Mouse (Mus musculus): ENCODE results near the gene Ppp1r1a. TPM values are rescaled to one million over a fixed set of nuclear protein-coding genes. Genes with fewer than 3 reads are reported as not detected.

The Ppp1r1a gene
- 22.8 and 23.5 TPM in 2 replicates for polyA plus RNA-seq (2015; fragmentation: Nextera tagmentation; extraction: Ambion mirVana)

- H3K27ac ChIP-seq (ENCODE audit: low read length), result no peak within 1 kb of the TSS
- H3K4me2 ChIP-seq (replicated peaks; ENCODE audit: low read depth, low read length), result peak within 1 kb of the TSS; percentile 72
- H3K27me3 ChIP-seq (ENCODE audit: insufficient read depth, low read length), result peaks cover 26% of the 10 kb centered on the region
- H3K4me1 ChIP-seq (ENCODE audit: insufficient read depth, low read length), result peaks cover 27% of the 10 kb centered on the region
- peak within 1 kb of the TSS; percentile 70 for H3K4me3 ChIP-seq (ENCODE audit: low read length)
- under 1% methylated on average over 34 of the region's 36 CpGs for WGBS
- peak; percentile 80 for ATAC-seq (ENCODE audit: low FRiP score, low TSS enrichment)
- H3K9me3 ChIP-seq (ENCODE audit: low read length), result no peaks in the 10 kb centered on the region
- peak within 1 kb of the TSS; percentile 72 for H3K9ac ChIP-seq (replicated peaks; ENCODE audit: low read length)
- H3K36me3 ChIP-seq (ENCODE audit: insufficient read depth, low read length), result no peaks in the 10 kb centered on the region
Measured at GRCm38 (mm10) chr15:103537822-103538213, at the start of gene Ppp1r1a. Gene Ppp1r1a (minus strand): TSS chr15:103538003.

GRCm38 (mm10) chr15:103585876-103586275, 48.1 kb upstream of the Ppp1r1a start:
- Histone ChIP-seq H3K27ac (ENCODE audit: low read length) (no peak overlapping the region), H3K4me1 (ENCODE audit: insufficient read depth, low read length) (no peaks in the 10 kb centered on the region), H3K36me3 (ENCODE audit: insufficient read depth, low read length) (no peaks in the 10 kb centered on the region), H3K27me3 (ENCODE audit: insufficient read depth, low read length) (no peaks in the 10 kb centered on the region), H3K9me3 (ENCODE audit: low read length) (no peaks in the 10 kb centered on the region), H3K4me2 (replicated peaks; ENCODE audit: low read depth, low read length) (no peak overlapping the region), H3K9ac (replicated peaks; ENCODE audit: low read length) (no peak overlapping the region), H3K4me3 (ENCODE audit: low read length) (no peak overlapping the region)
- ATAC-seq (ENCODE audit: low FRiP score, low TSS enrichment), result no peak
- whole genome bisulfite sequencing, result 77% methylated on average over 2 of the region's 2 CpGs

DNA sequence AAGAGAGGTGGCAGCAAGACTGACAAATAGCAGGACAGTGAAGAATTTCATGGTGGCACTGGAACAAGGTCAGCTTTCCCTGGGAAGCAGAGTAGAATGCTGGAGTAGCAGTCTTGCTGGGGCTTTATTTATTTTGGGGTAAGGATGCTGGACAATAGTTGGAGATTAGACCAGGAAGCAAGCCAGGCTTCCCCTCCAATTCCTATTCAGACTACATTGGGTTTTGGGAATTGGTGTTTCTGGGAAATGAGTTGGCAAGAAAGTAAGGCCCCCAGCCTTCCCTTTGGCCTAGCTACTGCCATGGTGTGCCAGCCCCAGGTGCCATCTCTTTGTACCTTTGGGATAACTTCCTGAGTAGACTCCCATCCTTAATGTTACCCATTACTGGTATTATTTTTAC, 27.2 kb upstream of the Ppp1r1a start, which contains the start of gene Glycam1:
Glycam1 (minus strand) TSS at position 101 of the 400 bp plus-strand sequence.
- no peaks in the 10 kb centered on the region for H3K27me3 ChIP-seq (ENCODE audit: insufficient read depth, low read length)
- H3K27ac ChIP-seq (ENCODE audit: low read length), result no peak within 1 kb of the TSS
- no peak within 1 kb of the TSS for H3K4me3 ChIP-seq (ENCODE audit: low read length)
- no peaks in the 10 kb centered on the region for H3K9me3 ChIP-seq (ENCODE audit: low read length)
- no peak for ATAC-seq (ENCODE audit: low FRiP score, low TSS enrichment)
- no peak within 1 kb of the TSS for H3K9ac ChIP-seq (replicated peaks; ENCODE audit: low read length)
- no peak within 1 kb of the TSS for H3K4me2 ChIP-seq (replicated peaks; ENCODE audit: low read depth, low read length)
- H3K4me1 ChIP-seq (ENCODE audit: insufficient read depth, low read length), result no peaks in the 10 kb centered on the region
- no peaks in the 10 kb centered on the region for H3K36me3 ChIP-seq (ENCODE audit: insufficient read depth, low read length)

- WGBS, result 46% methylated on average over 3 of the region's 3 CpGs
Measured at GRCm38 (mm10) chr15:103552096-103552690, 14.4 kb upstream of the Ppp1r1a start.

DNA sequence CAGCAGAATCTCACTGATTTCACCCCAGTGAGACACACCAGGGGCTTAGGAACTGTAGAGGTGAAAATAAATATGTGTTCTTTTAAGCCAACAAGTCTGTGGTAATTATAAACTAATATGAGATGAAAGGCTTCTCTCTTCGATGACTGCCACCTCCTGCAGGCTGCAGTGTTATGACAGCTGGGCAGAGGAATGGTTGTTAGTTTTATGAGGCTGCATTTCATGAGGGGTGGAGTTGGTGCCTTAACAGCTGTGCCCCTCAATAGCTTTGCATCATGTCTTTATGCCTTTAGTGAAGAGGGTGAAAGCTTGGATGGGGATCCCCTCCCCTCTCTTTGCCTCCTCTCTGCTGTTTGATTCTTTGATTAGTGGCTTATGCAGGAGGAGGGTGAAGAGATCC, 13.2 kb upstream of the Ppp1r1a start:
- ATAC-seq (ENCODE audit: low FRiP score, low TSS enrichment), result no peak
- 3% methylated on average over 1 of the region's 1 CpGs for WGBS
- H3K4me2 ChIP-seq (replicated peaks; ENCODE audit: low read depth, low read length), result no peak overlapping the region

More at GRCm38 (mm10) chr15:103552096-103552690, 14.4 kb upstream of the Ppp1r1a start:
- Histone ChIP-seq H3K4me3 (ENCODE audit: low read length) (no peak overlapping the region), H3K27ac (ENCODE audit: low read length) (no peak overlapping the region), H3K4me2 (replicated peaks; ENCODE audit: low read depth, low read length) (no peak overlapping the region), H3K4me1 (ENCODE audit: insufficient read depth, low read length) (no peaks in the 10 kb centered on the region), H3K9me3 (ENCODE audit: low read length) (no peaks in the 10 kb centered on the region), H3K27me3 (ENCODE audit: insufficient read depth, low read length) (no peaks in the 10 kb centered on the region), H3K36me3 (ENCODE audit: insufficient read depth, low read length) (no peaks in the 10 kb centered on the region), H3K9ac (replicated peaks; ENCODE audit: low read length) (no peak overlapping the region)
- peak; percentile 69; the same call in 1 of the 2 replicates for ATAC-seq (ENCODE audit: low FRiP score, low TSS enrichment)

DNA sequence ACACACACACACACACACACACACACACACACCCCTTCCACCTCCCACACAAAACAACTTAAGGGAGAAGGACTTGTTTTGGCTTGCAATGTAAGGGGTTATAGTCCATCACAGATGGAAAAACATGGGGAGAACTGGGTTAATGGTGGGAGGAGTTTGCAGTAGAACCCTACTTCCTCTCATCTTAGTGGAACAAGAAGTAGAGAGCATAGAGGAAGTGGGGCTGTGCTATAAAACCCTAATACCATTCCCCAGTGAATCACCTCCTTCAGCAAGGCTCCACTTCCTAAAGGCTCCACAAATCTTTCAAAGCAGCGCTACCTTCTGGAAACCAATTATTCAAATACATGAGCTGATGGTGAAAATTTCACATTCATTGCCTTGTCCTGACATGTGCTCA, 11.7 kb upstream of the Ppp1r1a start:
- 76% methylated on average over 1 of the region's 1 CpGs for WGBS
- Histone ChIP-seq H3K9ac (replicated peaks; ENCODE audit: low read length) (no peak overlapping the region), H3K9me3 (ENCODE audit: low read length) (no peaks in the 10 kb centered on the region), H3K4me2 (replicated peaks; ENCODE audit: low read depth, low read length) (no peak overlapping the region), H3K4me3 (ENCODE audit: low read length) (no peak overlapping the region), H3K36me3 (ENCODE audit: insufficient read depth, low read length) (no peaks in the 10 kb centered on the region), H3K4me1 (ENCODE audit: insufficient read depth, low read length) (no peaks in the 10 kb centered on the region), H3K27me3 (ENCODE audit: insufficient read depth, low read length) (no peaks in the 10 kb centered on the region), H3K27ac (ENCODE audit: low read length) (no peak overlapping the region)
- ATAC-seq (ENCODE audit: low FRiP score, low TSS enrichment), result no peak

More for the DNA sequence above, 13.2 kb upstream of the Ppp1r1a start:
- Histone ChIP-seq H3K9me3 (ENCODE audit: low read length) (no peaks in the 10 kb centered on the region), H3K27ac (ENCODE audit: low read length) (no peak overlapping the region), H3K9ac (replicated peaks; ENCODE audit: low read length) (no peak overlapping the region), H3K4me3 (ENCODE audit: low read length) (no peak overlapping the region), H3K27me3 (ENCODE audit: insufficient read depth, low read length) (no peaks in the 10 kb centered on the region), H3K4me1 (ENCODE audit: insufficient read depth, low read length) (no peaks in the 10 kb centered on the region), H3K36me3 (ENCODE audit: insufficient read depth, low read length) (no peaks in the 10 kb centered on the region)

DNA sequence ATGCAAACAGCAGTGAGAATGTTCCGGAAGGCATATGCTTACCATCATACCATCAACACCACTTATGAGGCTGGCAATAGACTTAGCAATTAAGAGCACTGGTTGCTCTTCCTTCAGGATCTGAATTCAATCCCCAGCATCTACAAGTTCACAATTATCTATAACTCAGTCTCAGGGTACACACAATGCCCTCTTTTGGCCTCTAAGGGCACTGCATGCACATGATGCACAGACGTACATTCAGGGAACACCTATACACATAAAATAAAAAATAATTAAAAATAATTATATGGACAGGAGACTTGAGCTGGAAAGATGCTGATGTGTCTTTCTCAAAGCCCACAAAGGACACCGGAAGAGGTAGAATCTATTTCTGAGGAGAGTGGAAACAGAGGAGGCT, 10.2 kb upstream of the Ppp1r1a start:
- no peaks in the 10 kb centered on the region for H3K4me1 ChIP-seq (ENCODE audit: insufficient read depth, low read length)
- no peaks in the 10 kb centered on the region for H3K36me3 ChIP-seq (ENCODE audit: insufficient read depth, low read length)
- no peak overlapping the region for H3K9ac ChIP-seq (replicated peaks; ENCODE audit: low read length)
- no peak overlapping the region for H3K4me2 ChIP-seq (replicated peaks; ENCODE audit: low read depth, low read length)
- 87% methylated on average over 3 of the region's 3 CpGs for whole genome bisulfite sequencing
- no peak overlapping the region for H3K4me3 ChIP-seq (ENCODE audit: low read length)
- H3K27ac ChIP-seq (ENCODE audit: low read length), result no peak overlapping the region
- no peaks in the 10 kb centered on the region for H3K9me3 ChIP-seq (ENCODE audit: low read length)
- no peak for ATAC-seq (ENCODE audit: low FRiP score, low TSS enrichment)
- no peaks in the 10 kb centered on the region for H3K27me3 ChIP-seq (ENCODE audit: insufficient read depth, low read length)

- Histone ChIP-seq H3K27me3 (ENCODE audit: insufficient read depth, low read length) (peaks cover 12% of the 10 kb centered on the region), H3K9me3 (ENCODE audit: low read length) (no peaks in the 10 kb centered on the region), H3K36me3 (ENCODE audit: insufficient read depth, low read length) (no peaks in the 10 kb centered on the region), H3K9ac (replicated peaks; ENCODE audit: low read length) (no peak overlapping the region), H3K27ac (ENCODE audit: low read length) (no peak overlapping the region), H3K4me1 (ENCODE audit: insufficient read depth, low read length) (peaks cover 19% of the 10 kb centered on the region), H3K4me3 (ENCODE audit: low read length) (no peak overlapping the region), H3K4me2 (replicated peaks; ENCODE audit: low read depth, low read length) (no peak overlapping the region)
- no peak for ATAC-seq (ENCODE audit: low FRiP score, low TSS enrichment)
Measured at GRCm38 (mm10) chr15:103542526-103542925, 4.7 kb upstream of the Ppp1r1a start.

DNA sequence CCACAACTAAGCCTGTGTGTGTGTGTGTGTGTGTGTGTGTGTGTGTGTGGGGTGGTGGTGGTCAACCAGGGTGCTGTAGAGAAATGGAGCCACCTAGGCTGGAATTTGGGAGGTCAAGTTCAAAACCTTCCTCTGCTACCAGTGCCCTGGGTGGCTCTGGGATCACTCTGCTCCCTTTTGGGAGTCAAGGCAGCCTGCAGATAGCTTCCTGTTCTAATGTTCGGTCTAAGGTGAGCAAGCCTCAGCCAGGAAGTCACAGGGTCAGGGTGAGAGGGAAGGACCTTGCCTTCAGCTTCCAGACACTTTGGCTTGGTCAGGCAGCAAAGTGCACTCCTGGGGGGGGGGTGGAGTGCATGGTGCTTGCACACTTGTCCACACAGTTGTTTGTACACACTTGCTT, 2.8 kb upstream of the Ppp1r1a start:
- H3K4me2 ChIP-seq (replicated peaks; ENCODE audit: low read depth, low read length), result no peak overlapping the region
- H3K4me3 ChIP-seq (ENCODE audit: low read length), result no peak overlapping the region
- no peak overlapping the region for H3K9ac ChIP-seq (replicated peaks; ENCODE audit: low read length)
- ATAC-seq (ENCODE audit: low FRiP score, low TSS enrichment), result no peak
- H3K27ac ChIP-seq (ENCODE audit: low read length), result no peak overlapping the region
- H3K4me1 ChIP-seq (ENCODE audit: insufficient read depth, low read length), result peaks cover 27% of the 10 kb centered on the region
- 31% methylated on average over 1 of the region's 1 CpGs for WGBS
- peaks cover 23% of the 10 kb centered on the region for H3K27me3 ChIP-seq (ENCODE audit: insufficient read depth, low read length)
- no peaks in the 10 kb centered on the region for H3K36me3 ChIP-seq (ENCODE audit: insufficient read depth, low read length)
- no peaks in the 10 kb centered on the region for H3K9me3 ChIP-seq (ENCODE audit: low read length)

DNA sequence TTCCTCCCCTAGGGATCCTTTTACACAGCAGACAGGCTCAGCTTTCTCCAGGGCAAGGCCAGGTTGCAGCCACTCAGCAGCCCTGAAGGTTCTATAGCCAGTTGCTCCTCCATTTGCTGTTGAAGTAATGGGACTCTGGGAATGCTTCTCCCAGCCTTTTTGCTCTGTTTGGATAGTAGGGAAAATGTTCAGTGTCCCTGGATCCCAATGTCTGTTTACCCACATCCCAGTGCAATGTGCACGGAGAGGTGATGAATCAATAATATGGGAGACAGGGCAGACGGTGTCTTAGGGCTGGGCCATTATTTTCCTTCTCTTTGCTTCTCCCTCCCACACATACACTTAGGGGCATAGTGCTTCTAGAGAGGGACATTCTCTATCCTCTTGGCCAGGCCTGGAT, 1.5 kb upstream of the Ppp1r1a start:
- Histone ChIP-seq H3K27ac (ENCODE audit: low read length) (no peak overlapping the region; the same call in 1 of the 2 replicates), H3K27me3 (ENCODE audit: insufficient read depth, low read length) (peaks cover 26% of the 10 kb centered on the region), H3K4me2 (replicated peaks; ENCODE audit: low read depth, low read length) (no peak overlapping the region), H3K36me3 (ENCODE audit: insufficient read depth, low read length) (no peaks in the 10 kb centered on the region), H3K4me1 (ENCODE audit: insufficient read depth, low read length) (peaks cover 27% of the 10 kb centered on the region), H3K9ac (replicated peaks; ENCODE audit: low read length) (no peak overlapping the region), H3K4me3 (ENCODE audit: low read length) (no peak overlapping the region), H3K9me3 (ENCODE audit: low read length) (no peaks in the 10 kb centered on the region)
- no peak for ATAC-seq (ENCODE audit: low FRiP score, low TSS enrichment)
- 28% methylated on average over 2 of the region's 2 CpGs for WGBS
